Mouse (Mus musculus): ENCODE measurements around the gene Bcorl1.

Bcorl1 gene

GRCm38 (mm10) chrX:48341141-48341540 is at the start of gene Bcorl1:
Gene Bcorl1 (plus strand): TSS chrX:48341358.
- in situ Hi-C loops (cut with MboI; ENCODE audit: low sequenced_read_pairs), result no loop called here

GRCm38 (mm10) chrX:48291413-48291812 is 49.7 kb upstream of the Bcorl1 start:
- in situ Hi-C loops (cut with MboI; ENCODE audit: low sequenced_read_pairs), result no loop called here

GRCm38 (mm10) chrX:48305356-48305755 is 35.8 kb upstream of the Bcorl1 start:
- in situ Hi-C loops (cut with MboI; ENCODE audit: low sequenced_read_pairs), result no loop called here

- in situ Hi-C loops (cut with MboI; ENCODE audit: low sequenced_read_pairs), result no loop called here
Observed at GRCm38 (mm10) chrX:48310706-48311517, 30.2 kb upstream of the Bcorl1 start.

GRCm38 (mm10) chrX:48311727-48312126 is 29.4 kb upstream of the Bcorl1 start:
- in situ Hi-C loops (cut with MboI; ENCODE audit: low sequenced_read_pairs), result no loop called here

GRCm38 (mm10) chrX:48314530-48315079 is 26.6 kb upstream of the Bcorl1 start:
- in situ Hi-C loops (cut with MboI; ENCODE audit: low sequenced_read_pairs), result no loop called here

GRCm38 (mm10) chrX:48317444-48317843 is 23.7 kb upstream of the Bcorl1 start:
- in situ Hi-C loops (cut with MboI; ENCODE audit: low sequenced_read_pairs), result no loop called here

GRCm38 (mm10) chrX:48318194-48318593 is 23.0 kb upstream of the Bcorl1 start:
- in situ Hi-C loops (cut with MboI; ENCODE audit: low sequenced_read_pairs), result no loop called here

- in situ Hi-C loops (cut with MboI; ENCODE audit: low sequenced_read_pairs), result no loop called here
Observed at GRCm38 (mm10) chrX:48340441-48341049, 613 bp upstream of the Bcorl1 start.

- in situ Hi-C loops (cut with MboI; ENCODE audit: low sequenced_read_pairs), result no loop called here
Observed at GRCm38 (mm10) chrX:48341621-48342161, 533 bp downstream of the Bcorl1 start.

- in situ Hi-C loops (cut with MboI; ENCODE audit: low sequenced_read_pairs), result no loop called here
Observed at GRCm38 (mm10) chrX:48342731-48343130, 1.6 kb downstream of the Bcorl1 start.

- in situ Hi-C loops (cut with MboI; ENCODE audit: low sequenced_read_pairs), result no loop called here
Observed at GRCm38 (mm10) chrX:48343461-48343952, 2.3 kb downstream of the Bcorl1 start.

GRCm38 (mm10) chrX:48343966-48344642 is 2.9 kb downstream of the Bcorl1 start:
- in situ Hi-C loops (cut with MboI; ENCODE audit: low sequenced_read_pairs), result no loop called here

GRCm38 (mm10) chrX:48344643-48345384 is 3.7 kb downstream of the Bcorl1 start:
- in situ Hi-C loops (cut with MboI; ENCODE audit: low sequenced_read_pairs), result no loop called here

- in situ Hi-C loops (cut with MboI; ENCODE audit: low sequenced_read_pairs), result no loop called here
Observed at GRCm38 (mm10) chrX:48345385-48345932, 4.3 kb downstream of the Bcorl1 start.

- in situ Hi-C loops (cut with MboI; ENCODE audit: low sequenced_read_pairs), result no loop called here
Observed at GRCm38 (mm10) chrX:48355346-48355745, 14.2 kb downstream of the Bcorl1 start.

- in situ Hi-C loops (cut with MboI; ENCODE audit: low sequenced_read_pairs), result no loop called here
Observed at GRCm38 (mm10) chrX:48365836-48366577, 24.8 kb downstream of the Bcorl1 start.

GRCm38 (mm10) chrX:48367841-48368240 is 26.7 kb downstream of the Bcorl1 start:
- in situ Hi-C loops (cut with MboI; ENCODE audit: low sequenced_read_pairs), result no loop called here

- in situ Hi-C loops (cut with MboI; ENCODE audit: low sequenced_read_pairs), result no loop called here
Observed at GRCm38 (mm10) chrX:48383643-48384042, 42.5 kb downstream of the Bcorl1 start.

Data from CH12F3 (cell line).